Mouse (Mus musculus): ENCODE results near the gene Apod. TPM values are rescaled to one million over a fixed set of nuclear protein-coding genes. Genes with fewer than 3 reads are reported as not detected.
"Not testable (repeated sequence)": the region's sequence is repeated elsewhere in the genome, so short reads cannot be mapped to it uniquely, and the experiment has no call there.

Gene Apod
- polyA plus RNA-seq, 1 experiment from 2014 or later, result 63.0 TPM

GRCm38 (mm10) chr16:31347581-31347980 lies 33.0 kb upstream of the Apod start:
- H3K4me1 ChIP-seq (ENCODE audit: control insufficient read depth, insufficient read depth, low read length), result no peaks in the 10 kb centered on the region
- H3K4me2 ChIP-seq (ENCODE audit: low read depth, low read length), result peak overlapping the region; percentile 52
- WGBS, result 9% methylated on average over 11 of the region's 14 CpGs
- DNase-seq (ENCODE audit: low spot score) (peak; percentile 85), ATAC-seq (ENCODE audit: low read depth) (peak; percentile 86; the same call in 1 of the 2 replicates)
- H3K36me3 ChIP-seq (ENCODE audit: control insufficient read depth, insufficient read depth, low read length), result no peaks in the 10 kb centered on the region
- H3K9me3 ChIP-seq (ENCODE audit: control insufficient read depth, low read length), result no peaks in the 10 kb centered on the region
- H3K27ac ChIP-seq (replicated peaks; ENCODE audit: low read depth, low read length), result no peak overlapping the region
- H3K27me3 ChIP-seq (replicated peaks; ENCODE audit: control insufficient read depth, insufficient read depth, low read length), result no peaks in the 10 kb centered on the region
- H3K4me3 ChIP-seq (ENCODE audit: low read depth, low read length), result peak overlapping the region; percentile 21; the same call in 1 of the 2 replicates
- H3K9ac ChIP-seq (ENCODE audit: low read depth, low read length), result peak overlapping the region; percentile 43; the same call in 1 of the 2 replicates

GRCm38 (mm10) chr16:31342966-31343365 lies 28.4 kb upstream of the Apod start:
- Histone ChIP-seq H3K9ac (ENCODE audit: low read depth, low read length) (no peak overlapping the region), H3K27ac (replicated peaks; ENCODE audit: low read depth, low read length) (no peak overlapping the region), H3K36me3 (ENCODE audit: control insufficient read depth, insufficient read depth, low read length) (no peaks in the 10 kb centered on the region), H3K4me3 (ENCODE audit: low read depth, low read length) (no peak overlapping the region), H3K27me3 (replicated peaks; ENCODE audit: control insufficient read depth, insufficient read depth, low read length) (no peaks in the 10 kb centered on the region), H3K4me2 (ENCODE audit: low read depth, low read length) (no peak overlapping the region), H3K9me3 (ENCODE audit: control insufficient read depth, low read length) (no peaks in the 10 kb centered on the region), H3K4me1 (ENCODE audit: control insufficient read depth, insufficient read depth, low read length) (no peaks in the 10 kb centered on the region)
- DNase-seq (ENCODE audit: low spot score), result no peak
- no peak for ATAC-seq (ENCODE audit: low read depth)
- WGBS, result 18% methylated on average over 2 of the region's 2 CpGs

- no peak overlapping the region for H3K9ac ChIP-seq (ENCODE audit: low read depth, low read length)
- H3K9me3 ChIP-seq (ENCODE audit: control insufficient read depth, low read length), result no peaks in the 10 kb centered on the region
- H3K36me3 ChIP-seq (ENCODE audit: control insufficient read depth, insufficient read depth, low read length), result no peaks in the 10 kb centered on the region
- DNase-seq (ENCODE audit: low spot score), result peak; percentile 63
- H3K27ac ChIP-seq (replicated peaks; ENCODE audit: low read depth, low read length), result no peak overlapping the region
- no peak overlapping the region for H3K4me2 ChIP-seq (ENCODE audit: low read depth, low read length)
- no peaks in the 10 kb centered on the region for H3K27me3 ChIP-seq (replicated peaks; ENCODE audit: control insufficient read depth, insufficient read depth, low read length)
- H3K4me3 ChIP-seq (ENCODE audit: low read depth, low read length), result no peak overlapping the region
- no peaks in the 10 kb centered on the region for H3K4me1 ChIP-seq (ENCODE audit: control insufficient read depth, insufficient read depth, low read length)
- 20% methylated on average over 5 of the region's 5 CpGs for WGBS
- peak; percentile 33; the same call in 1 of the 2 replicates for ATAC-seq (ENCODE audit: low read depth)
Observed at GRCm38 (mm10) chr16:31342556-31342955, 27.9 kb upstream of the Apod start.

GRCm38 (mm10) chr16:31339332-31339731 lies 24.7 kb upstream of the Apod start:
- ATAC-seq (ENCODE audit: low read depth) (no peak), DNase-seq (ENCODE audit: low spot score) (no peak)
- Histone ChIP-seq H3K27me3 (replicated peaks; ENCODE audit: control insufficient read depth, insufficient read depth, low read length) (no peaks in the 10 kb centered on the region), H3K27ac (replicated peaks; ENCODE audit: low read depth, low read length) (no peak overlapping the region), H3K36me3 (ENCODE audit: control insufficient read depth, insufficient read depth, low read length) (no peaks in the 10 kb centered on the region), H3K4me1 (ENCODE audit: control insufficient read depth, insufficient read depth, low read length) (no peaks in the 10 kb centered on the region), H3K9ac (ENCODE audit: low read depth, low read length) (no peak overlapping the region), H3K4me2 (ENCODE audit: low read depth, low read length) (no peak overlapping the region), H3K9me3 (ENCODE audit: control insufficient read depth, low read length) (no peaks in the 10 kb centered on the region), H3K4me3 (ENCODE audit: low read depth, low read length) (no peak overlapping the region)
- 39% methylated on average over 5 of the region's 5 CpGs for WGBS

- H3K4me3 ChIP-seq (ENCODE audit: low read depth, low read length), result no peak overlapping the region
- H3K4me1 ChIP-seq (ENCODE audit: control insufficient read depth, insufficient read depth, low read length), result no peaks in the 10 kb centered on the region
- DNase-seq (ENCODE audit: low spot score) (peak; percentile 59), ATAC-seq (ENCODE audit: low read depth) (0 out of 2 replicates have a peak, but pooled peaks have one; percentile 44)
- no peaks in the 10 kb centered on the region for H3K9me3 ChIP-seq (ENCODE audit: control insufficient read depth, low read length)
- H3K36me3 ChIP-seq (ENCODE audit: control insufficient read depth, insufficient read depth, low read length), result no peaks in the 10 kb centered on the region
- H3K27ac ChIP-seq (replicated peaks; ENCODE audit: low read depth, low read length), result no peak overlapping the region
- no peaks in the 10 kb centered on the region for H3K27me3 ChIP-seq (replicated peaks; ENCODE audit: control insufficient read depth, insufficient read depth, low read length)
- H3K9ac ChIP-seq (ENCODE audit: low read depth, low read length), result no peak overlapping the region
- WGBS, result 34% methylated on average over 3 of the region's 3 CpGs
- no peak overlapping the region for H3K4me2 ChIP-seq (ENCODE audit: low read depth, low read length)
Observed at GRCm38 (mm10) chr16:31337956-31338355, 23.3 kb upstream of the Apod start.

- ATAC-seq (ENCODE audit: low read depth) (peak; percentile 78; the same call in 1 of the 2 replicates), DNase-seq (ENCODE audit: low spot score) (peak; percentile 76)
- Histone ChIP-seq H3K4me3 (ENCODE audit: low read depth, low read length) (no peak overlapping the region), H3K27ac (replicated peaks; ENCODE audit: low read depth, low read length) (no peak overlapping the region), H3K9me3 (ENCODE audit: control insufficient read depth, low read length) (no peaks in the 10 kb centered on the region), H3K36me3 (ENCODE audit: control insufficient read depth, insufficient read depth, low read length) (no peaks in the 10 kb centered on the region), H3K4me1 (ENCODE audit: control insufficient read depth, insufficient read depth, low read length) (no peaks in the 10 kb centered on the region), H3K27me3 (replicated peaks; ENCODE audit: control insufficient read depth, insufficient read depth, low read length) (no peaks in the 10 kb centered on the region), H3K4me2 (ENCODE audit: low read depth, low read length) (no peak overlapping the region), H3K9ac (ENCODE audit: low read depth, low read length) (no peak overlapping the region)
- 23% methylated on average over 5 of the region's 5 CpGs for WGBS
Observed at GRCm38 (mm10) chr16:31334796-31335195, 20.2 kb upstream of the Apod start.

- H3K36me3 ChIP-seq (ENCODE audit: control insufficient read depth, insufficient read depth, low read length), result no peaks in the 10 kb centered on the region
Observed at GRCm38 (mm10) chr16:31332586-31332985, 18.0 kb upstream of the Apod start.

GRCm38 (mm10) chr16:31330970-31331369 lies 16.4 kb upstream of the Apod start:
- H3K36me3 ChIP-seq (ENCODE audit: control insufficient read depth, insufficient read depth, low read length); H3K4me3 ChIP-seq (ENCODE audit: low read depth, low read length); H3K27ac ChIP-seq (replicated peaks; ENCODE audit: low read depth, low read length); H3K4me2 ChIP-seq (ENCODE audit: low read depth, low read length); DNase-seq (ENCODE audit: low spot score); H3K27me3 ChIP-seq (replicated peaks; ENCODE audit: control insufficient read depth, insufficient read depth, low read length); H3K9ac ChIP-seq (ENCODE audit: low read depth, low read length); H3K9me3 ChIP-seq (ENCODE audit: control insufficient read depth, low read length); ATAC-seq (ENCODE audit: low read depth): not testable (repeated sequence)
- 77% methylated on average over 4 of the region's 6 CpGs for WGBS
- peaks cover 10% of the 10 kb centered on the region; the same call in 1 of the 2 replicates for H3K4me1 ChIP-seq (ENCODE audit: control insufficient read depth, insufficient read depth, low read length)

More at GRCm38 (mm10) chr16:31332586-31332985, 18.0 kb upstream of the Apod start:
- ATAC-seq (ENCODE audit: low read depth) (no peak), DNase-seq (ENCODE audit: low spot score) (no peak)
- H3K4me1 ChIP-seq (ENCODE audit: control insufficient read depth, insufficient read depth, low read length), result no peaks in the 10 kb centered on the region
- H3K9me3 ChIP-seq (ENCODE audit: control insufficient read depth, low read length), result no peaks in the 10 kb centered on the region
- H3K27me3 ChIP-seq (replicated peaks; ENCODE audit: control insufficient read depth, insufficient read depth, low read length), result no peaks in the 10 kb centered on the region
- H3K4me3 ChIP-seq (ENCODE audit: low read depth, low read length), result no peak overlapping the region
- no peak overlapping the region for H3K4me2 ChIP-seq (ENCODE audit: low read depth, low read length)
- no peak overlapping the region for H3K9ac ChIP-seq (ENCODE audit: low read depth, low read length)
- H3K27ac ChIP-seq (replicated peaks; ENCODE audit: low read depth, low read length), result no peak overlapping the region

- H3K4me2 ChIP-seq (ENCODE audit: low read depth, low read length), result no peak overlapping the region
- peaks cover 12% of the 10 kb centered on the region; the same call in 1 of the 2 replicates for H3K4me1 ChIP-seq (ENCODE audit: control insufficient read depth, insufficient read depth, low read length)
- ATAC-seq (ENCODE audit: low read depth) (peak; percentile 30; the same call in 1 of the 2 replicates), DNase-seq (ENCODE audit: low spot score) (peak; percentile 45)
- no peaks in the 10 kb centered on the region for H3K36me3 ChIP-seq (ENCODE audit: control insufficient read depth, insufficient read depth, low read length)
- H3K9me3 ChIP-seq (ENCODE audit: control insufficient read depth, low read length), result no peaks in the 10 kb centered on the region
- WGBS, result 30% methylated on average over 2 of the region's 2 CpGs
- H3K9ac ChIP-seq (ENCODE audit: low read depth, low read length), result no peak overlapping the region
- H3K27me3 ChIP-seq (replicated peaks; ENCODE audit: control insufficient read depth, insufficient read depth, low read length), result no peaks in the 10 kb centered on the region
- H3K4me3 ChIP-seq (ENCODE audit: low read depth, low read length), result no peak overlapping the region
- H3K27ac ChIP-seq (replicated peaks; ENCODE audit: low read depth, low read length), result no peak overlapping the region
Observed at GRCm38 (mm10) chr16:31329668-31330067, 15.1 kb upstream of the Apod start.
